Mouse (Mus musculus): ENCODE data around the gene Hist1h2af. TPM values are rescaled to one million over a fixed set of nuclear protein-coding genes. Genes with fewer than 3 reads are reported as not detected.

Gene Hist1h2af
- polyA plus RNA-seq, 1 experiment: 114 TPM

Other genes starting within 250 kb of the Hist1h2af start
- 1.7 and 3.0 TPM in 2 replicates for gene Zfp322a, start 164.7 kb upstream of the Hist1h2af start, polyA plus RNA-seq (2012; rRNA removed; ENCODE audit: low replicate concordance)
- 3.0 and 4.4 TPM in 2 replicates for gene Abt1, start 110.0 kb upstream of the Hist1h2af start, polyA plus RNA-seq (2012; rRNA removed; ENCODE audit: low replicate concordance)
- gene Btn1a1, start 68.0 kb upstream of the Hist1h2af start, polyA plus RNA-seq (2012; rRNA removed; ENCODE audit: low replicate concordance): not detected in 2 replicates
- gene Btn2a2, start 45.0 kb upstream of the Hist1h2af start, polyA plus RNA-seq (2012; rRNA removed; ENCODE audit: low replicate concordance): not detected in 2 replicates
- gene Hist1h4h, start 2.9 kb upstream of the Hist1h2af start, polyA plus RNA-seq (2012; rRNA removed; ENCODE audit: low replicate concordance): 57.5 and 141 TPM in 2 replicates
- 1.4 and 14.2 TPM in 2 replicates for gene Hist1h3g, start 1.5 kb downstream of the Hist1h2af start, polyA plus RNA-seq (2012; rRNA removed; ENCODE audit: low replicate concordance)
- gene Hist1h2bh, start 9.5 kb downstream of the Hist1h2af start, polyA plus RNA-seq (2012; rRNA removed; ENCODE audit: low replicate concordance): 0.62 and 1.6 TPM in 2 replicates
- 2.2 and 3.5 TPM in 2 replicates for gene Hist1h3f, start 10.1 kb downstream of the Hist1h2af start, polyA plus RNA-seq (2012; rRNA removed; ENCODE audit: low replicate concordance)
- gene Hist1h4f, start 17.7 kb downstream of the Hist1h2af start, polyA plus RNA-seq (2012; rRNA removed; ENCODE audit: low replicate concordance): 1.6 and 10.0 TPM in 2 replicates
- 0.19 and 0.29 TPM in 2 replicates for gene Hist1h1d, start 19.4 kb downstream of the Hist1h2af start, polyA plus RNA-seq (2012; rRNA removed; ENCODE audit: low replicate concordance)
- gene Hist1h3e, start 28.5 kb downstream of the Hist1h2af start, polyA plus RNA-seq (2012; rRNA removed; ENCODE audit: low replicate concordance): 4.3 and 14.6 TPM in 2 replicates
- gene Hist1h2ae, start 37.3 kb downstream of the Hist1h2af start, polyA plus RNA-seq (2012; rRNA removed; ENCODE audit: low replicate concordance): 0.97 and 6.5 TPM in 2 replicates
- 13.0 and 39.0 TPM in 2 replicates for gene Hist1h2bg, start 37.5 kb downstream of the Hist1h2af start, polyA plus RNA-seq (2012; rRNA removed; ENCODE audit: low replicate concordance)
- 7.1 TPM in 1 of 2 replicates, not detected in the other for gene Hist1h2bf, start 40.3 kb downstream of the Hist1h2af start, polyA plus RNA-seq (2012; rRNA removed; ENCODE audit: low replicate concordance)
- 1.2 and 2.4 TPM in 2 replicates for gene Hist1h2ad, start 40.5 kb downstream of the Hist1h2af start, polyA plus RNA-seq (2012; rRNA removed; ENCODE audit: low replicate concordance)
- 3.8 and 10.6 TPM in 2 replicates for gene Hist1h3d, start 41.9 kb downstream of the Hist1h2af start, polyA plus RNA-seq (2012; rRNA removed; ENCODE audit: low replicate concordance)
- 3.8 and 10.8 TPM in 2 replicates for gene Hist1h4d, start 47.7 kb downstream of the Hist1h2af start, polyA plus RNA-seq (2012; rRNA removed; ENCODE audit: low replicate concordance)
- gene Hist1h2be, start 87.2 kb downstream of the Hist1h2af start, polyA plus RNA-seq (2012; rRNA removed; ENCODE audit: low replicate concordance): 3.5 and 10.2 TPM in 2 replicates
- 2.3 and 5.0 TPM in 2 replicates for gene Hist1h1e, start 88.7 kb downstream of the Hist1h2af start, polyA plus RNA-seq (2012; rRNA removed; ENCODE audit: low replicate concordance)
- 0.29 and 0.85 TPM in 2 replicates for gene Hist1h2ac, start 150.0 kb downstream of the Hist1h2af start, polyA plus RNA-seq (2012; rRNA removed; ENCODE audit: low replicate concordance)
- gene Hist1h2bc, start 150.3 kb downstream of the Hist1h2af start, polyA plus RNA-seq (2012; rRNA removed; ENCODE audit: low replicate concordance): 245 and 394 TPM in 2 replicates
- gene Hist1h1t, start 161.9 kb downstream of the Hist1h2af start, polyA plus RNA-seq (2012; rRNA removed; ENCODE audit: low replicate concordance): not detected in 2 replicates
- gene Hist1h4c, start 164.5 kb downstream of the Hist1h2af start, polyA plus RNA-seq (2012; rRNA removed; ENCODE audit: low replicate concordance): 5.8 TPM in 2 replicates
- gene Hfe, start 176.9 kb downstream of the Hist1h2af start, polyA plus RNA-seq (2012; rRNA removed; ENCODE audit: low replicate concordance): 45.6 and 144 TPM in 2 replicates
- gene Hist1h1c, start 204.9 kb downstream of the Hist1h2af start, polyA plus RNA-seq (2012; rRNA removed; ENCODE audit: low replicate concordance): 73.0 and 92.8 TPM in 2 replicates
- 0.89 and 13.7 TPM in 2 replicates for gene Hist1h3c, start 211.7 kb downstream of the Hist1h2af start, polyA plus RNA-seq (2012; rRNA removed; ENCODE audit: low replicate concordance)
- 7.3 and 9.2 TPM in 2 replicates for gene Hist1h2bb, start 212.8 kb downstream of the Hist1h2af start, polyA plus RNA-seq (2012; rRNA removed; ENCODE audit: low replicate concordance)
- gene Hist1h2ab, start 217.2 kb downstream of the Hist1h2af start, polyA plus RNA-seq (2012; rRNA removed; ENCODE audit: low replicate concordance): 1.4 and 13.7 TPM in 2 replicates
- gene Hist1h3b, start 218.4 kb downstream of the Hist1h2af start, polyA plus RNA-seq (2012; rRNA removed; ENCODE audit: low replicate concordance): 2.3 and 17.2 TPM in 2 replicates
- gene Hist1h4b, start 223.1 kb downstream of the Hist1h2af start, polyA plus RNA-seq (2012; rRNA removed; ENCODE audit: low replicate concordance): 7.7 TPM in 1 of 2 replicates, not detected in the other
- 7.6 and 9.8 TPM in 2 replicates for gene Hist1h4a, start 227.3 kb downstream of the Hist1h2af start, polyA plus RNA-seq (2012; rRNA removed; ENCODE audit: low replicate concordance)
- gene Hist1h3a, start 228.5 kb downstream of the Hist1h2af start, polyA plus RNA-seq (2012; rRNA removed; ENCODE audit: low replicate concordance): 1.3 and 14.9 TPM in 2 replicates
- 0.17 and 0.86 TPM in 2 replicates for gene Hist1h1a, start 229.8 kb downstream of the Hist1h2af start, polyA plus RNA-seq (2012; rRNA removed; ENCODE audit: low replicate concordance)
- 0.24 TPM in 1 of 2 replicates, not detected in the other for gene Trim38, start 236.0 kb downstream of the Hist1h2af start, polyA plus RNA-seq (2012; rRNA removed; ENCODE audit: low replicate concordance)

All from subcutaneous adipose tissue, adult 2 months (tissue).